Mouse (Mus musculus) MEL (cell line): Measurements from ENCODE around the gene Myrfl. TPM values are rescaled to one million over a fixed set of nuclear protein-coding genes. Genes with fewer than 3 reads are reported as not detected.

Source experiments
- DNase-seq: peaks from one replicate; pipeline ENCODE4 v3.0.0; 2011; ENCODE audit warnings: low read depth, low spot score
- H3K27ac ChIP-seq: 2 replicates; pipeline ENCODE4 v1.5.1; 2012; ENCODE audit warnings: low read depth, mild to moderate bottlenecking, control low read depth, low read length, moderate library complexity; ENCODE audit not compliant: control insufficient read depth
- H3K27me3 ChIP-seq, 2 experiments: fragments of 150-350 bp in 1 of 2; sonication (generic) in 1 of 2; 2 replicates each; pipeline ENCODE4 v1.6.1; 2012; ENCODE audit warnings: low read length in 2 of 2, mild to moderate bottlenecking in 2 of 2, improper control_type of control experiment in 1 of 2, moderate library complexity in 1 of 2; ENCODE audit not compliant: insufficient read depth in 2 of 2, control insufficient read depth in 1 of 2
- H3K36me3 ChIP-seq, 2 experiments: 2 replicates each; pipeline ENCODE4 v1.6.1; 2012 to 2014; ENCODE audit warnings: low read length in 2 of 2, improper control_type of control experiment in 1 of 2, inconsistent platforms in 1 of 2, mild to moderate bottlenecking in 1 of 2; ENCODE audit not compliant: insufficient read depth in 2 of 2, control insufficient read depth in 1 of 2
- H3K4me1 ChIP-seq, 2 experiments: fragments of 150-350 bp in 1 of 2; sonication (generic) in 1 of 2; 2 replicates each; pipeline ENCODE4 v1.6.1; 2012; ENCODE audit warnings: low read length in 2 of 2, improper control_type of control experiment in 1 of 2, mild to moderate bottlenecking in 1 of 2; ENCODE audit not compliant: insufficient read depth in 2 of 2, control insufficient read depth in 1 of 2
- H3K4me3 ChIP-seq, 2 experiments: fragments of 150-350 bp in 1 of 2; sonication (generic) in 1 of 2; 2 replicates each; pipeline ENCODE4 v1.5.1; 2012; ENCODE audit warnings: low read depth in 2 of 2, low read length in 2 of 2, mild to moderate bottlenecking in 2 of 2, moderate library complexity in 2 of 2, control low read depth in 1 of 2, improper control_type of control experiment in 1 of 2; ENCODE audit not compliant: control insufficient read depth in 1 of 2, insufficient read depth in 1 of 2
- H3K79me2 ChIP-seq: 2 replicates; pipeline ENCODE4 v1.6.1; 2012; ENCODE audit warnings: mild to moderate bottlenecking, low read length, moderate library complexity; ENCODE audit not compliant: control insufficient read depth, poor library complexity, insufficient read depth
- H3K9ac ChIP-seq: 2 replicates; pipeline ENCODE4 v1.6.1; 2012; ENCODE audit warnings: low read depth, mild to moderate bottlenecking, control low read depth, low read length, moderate library complexity; ENCODE audit not compliant: control insufficient read depth, poor library complexity, severe bottlenecking
- H3K9me3 ChIP-seq: fragments of 150-350 bp; sonication (generic); replicated peaks from 2 replicates; pipeline ENCODE4 v1.6.1; 2012; ENCODE audit warnings: mild to moderate bottlenecking, low read length, improper control_type of control experiment, moderate library complexity; ENCODE audit not compliant: insufficient read depth
- CHD1 ChIP-seq: IDR thresholded peaks from 2 replicates; pipeline ENCODE4 v1.6.1; 2012; ENCODE audit warnings: low read depth, mild to moderate bottlenecking, inconsistent platforms, low read length, improper control_type of control experiment
- CTCF ChIP-seq, 3 experiments: IDR thresholded peaks in 2 of 3; conservative IDR thresholded peaks in 1 of 3; 2 replicates each; pipeline ENCODE4 v1.5.1; 2011 to 2012; ENCODE audit warnings: low read length in 3 of 3, low read depth in 2 of 3, mild to moderate bottlenecking in 2 of 3, improper control_type of control experiment in 1 of 3, inconsistent platforms in 1 of 3, mixed read lengths in 1 of 3, moderate library complexity in 1 of 3; ENCODE audit not compliant: control insufficient read depth in 1 of 3, insufficient read depth in 1 of 3, poor library complexity in 1 of 3, severe bottlenecking in 1 of 3
- E2F4 ChIP-seq: IDR thresholded peaks from 2 replicates; pipeline ENCODE4 v1.6.1; 2011; ENCODE audit warnings: low read depth, low read length, improper control_type of control experiment, borderline replicate concordance
- ELF1 ChIP-seq: IDR thresholded peaks from 2 replicates; pipeline ENCODE4 v1.6.1; 2014; ENCODE audit warnings: low read depth, mild to moderate bottlenecking, inconsistent platforms, low read length, improper control_type of control experiment, moderate library complexity
- EP300 ChIP-seq, 2 experiments: IDR thresholded peaks; 2 replicates each; pipeline ENCODE4 v1.6.1; 2011; ENCODE audit warnings: improper control_type of control experiment in 2 of 2, low read length in 2 of 2, low read depth in 1 of 2, mild to moderate bottlenecking in 1 of 2
- ETS1 ChIP-seq: IDR thresholded peaks from 2 replicates; pipeline ENCODE4 v1.6.1; 2012; ENCODE audit warnings: low read depth, mild to moderate bottlenecking, inconsistent platforms, low read length, improper control_type of control experiment, moderate library complexity
- GATA1 ChIP-seq: IDR thresholded peaks from 2 replicates; pipeline ENCODE4 v1.6.1; 2011; ENCODE audit warnings: low read depth, low read length, improper control_type of control experiment
- HCFC1 ChIP-seq: IDR thresholded peaks from 2 replicates; pipeline ENCODE4 v1.6.1; 2012; ENCODE audit warnings: low read depth, mild to moderate bottlenecking, inconsistent platforms, low read length, improper control_type of control experiment, moderate library complexity
- KAT2A ChIP-seq: conservative IDR thresholded peaks from 2 replicates; pipeline ENCODE4 v1.6.1; 2012; ENCODE audit warnings: low read depth, low read length, improper control_type of control experiment, inconsistent platforms
- MAX ChIP-seq: IDR thresholded peaks from 2 replicates; pipeline ENCODE4 v1.6.1; 2011; ENCODE audit warnings: low read length, improper control_type of control experiment
- MAZ ChIP-seq: IDR thresholded peaks from 2 replicates; pipeline ENCODE4 v1.6.1; 2012; ENCODE audit warnings: low read depth, mild to moderate bottlenecking, inconsistent platforms, low read length, improper control_type of control experiment
- MEF2A ChIP-seq: IDR thresholded peaks from 2 replicates; pipeline ENCODE4 v1.6.1; 2014; ENCODE audit warnings: low read depth, mild to moderate bottlenecking, inconsistent platforms, low read length, improper control_type of control experiment; ENCODE audit not compliant: poor library complexity, insufficient replicate concordance, severe bottlenecking; ENCODE audit errors: extremely low read depth
- MXI1 ChIP-seq: IDR thresholded peaks from 2 replicates; pipeline ENCODE4 v1.6.1; 2011; ENCODE audit warnings: mild to moderate bottlenecking, low read depth, low read length, improper control_type of control experiment
- MYB ChIP-seq: IDR thresholded peaks from 2 replicates; pipeline ENCODE4 v1.6.1; 2011; ENCODE audit warnings: mild to moderate bottlenecking, low read depth, low read length, improper control_type of control experiment
- NELFE ChIP-seq: IDR thresholded peaks from 2 replicates; pipeline ENCODE4 v1.6.1; 2011; ENCODE audit warnings: low read depth, low read length, improper control_type of control experiment
- RAD21 ChIP-seq: IDR thresholded peaks from 2 replicates; pipeline ENCODE4 v1.6.1; 2011; ENCODE audit warnings: mild to moderate bottlenecking, low read depth, low read length, improper control_type of control experiment
- RCOR1 ChIP-seq: IDR thresholded peaks from 2 replicates; pipeline ENCODE4 v1.6.1; 2012; ENCODE audit warnings: low read depth, mild to moderate bottlenecking, inconsistent platforms, low read length, improper control_type of control experiment
- SIN3A ChIP-seq: IDR thresholded peaks from 2 replicates; pipeline ENCODE4 v1.6.1; 2012; ENCODE audit warnings: low read length, improper control_type of control experiment, inconsistent platforms
- TBP ChIP-seq: IDR thresholded peaks from 2 replicates; pipeline ENCODE4 v1.8.0; 2011; ENCODE audit warnings: low read depth, low read length, improper control_type of control experiment
- TCF12 ChIP-seq: IDR thresholded peaks from 2 replicates; pipeline ENCODE4 v1.6.1; 2014; ENCODE audit warnings: low read depth, mild to moderate bottlenecking, inconsistent platforms, low read length, improper control_type of control experiment, moderate library complexity
- UBTF ChIP-seq: IDR thresholded peaks from 2 replicates; pipeline ENCODE4 v1.6.1; 2012; ENCODE audit warnings: low read depth, mild to moderate bottlenecking, inconsistent platforms, low read length, improper control_type of control experiment, moderate library complexity, borderline replicate concordance; ENCODE audit not compliant: insufficient read depth
- ZC3H11A ChIP-seq: IDR thresholded peaks from 2 replicates; pipeline ENCODE4 v1.6.1; 2012; ENCODE audit warnings: low read depth, mild to moderate bottlenecking, inconsistent platforms, low read length, improper control_type of control experiment
- ZKSCAN1 ChIP-seq: IDR thresholded peaks from 2 replicates; pipeline ENCODE4 v1.6.1; 2012; ENCODE audit warnings: low read depth, mild to moderate bottlenecking, inconsistent platforms, low read length, improper control_type of control experiment, moderate library complexity
- ZNF384 ChIP-seq: IDR thresholded peaks from 2 replicates; pipeline ENCODE4 v1.6.1; 2012; ENCODE audit warnings: low read depth, mild to moderate bottlenecking, inconsistent platforms, low read length, improper control_type of control experiment
- polyA plus RNA-seq, 2 experiments: library from polyadenylated mRNA; stranded (reverse) in 1 of 2; unstranded in 1 of 2; fragments of >175 nt in 1 of 2; fragments of >200 nt in 1 of 2; gene quantifications; 2 replicates each; pipeline versions ENCODE4 v1.2.1 to v1.2.4; 2012; ENCODE audit warnings: low replicate concordance in 2 of 2, low read depth in 1 of 2; ENCODE audit not compliant: insufficient read length in 2 of 2, insufficient read depth in 1 of 2, missing spikeins in 1 of 2
- total RNA-seq: library from RNA; depleted of rRNA; stranded (reverse); fragments of 300-350 nt; gene quantifications from 2 replicates; pipeline ENCODE4 v1.2.3, GENCODE M21; 2012

The Myrfl gene
- total and polyA plus RNA-seq, 3 experiments: 0.03 TPM; not detected in 2

GRCm38 (mm10) chr10:116808556-116809353, 88.0 kb downstream of the Myrfl start:
- H3K27ac ChIP-seq: no peak overlapping the region
- no peak for DNase-seq
- no peaks in the 10 kb centered on the region for H3K27me3 ChIP-seq
- H3K36me3 ChIP-seq: no peaks in the 10 kb centered on the region
- no peak overlapping the region for H3K9ac ChIP-seq
- H3K4me3 ChIP-seq: no peak overlapping the region
- no peak for TF ChIP-seq MAX
- no peak for TF ChIP-seq NELFE
- TF ChIP-seq ETS1: no peak
- TF ChIP-seq TCF12: no peak
- no peak for TF ChIP-seq KAT2A
- no peak for TF ChIP-seq RCOR1
- TF ChIP-seq ELF1: no peak
- TF ChIP-seq CTCF (IDR thresholded peaks at IDR 0.05 in 2 of 3, conservative IDR thresholded peaks at IDR 0.05 in 1 of 3; ENCODE audit: control insufficient read depth in 1 of 3, insufficient read depth in 1 of 3, low read depth in 2 of 3, low read length in 3 of 3, poor library complexity in 1 of 3, severe bottlenecking in 1 of 3): no peak
- no peak for TF ChIP-seq TBP
- TF ChIP-seq ZNF384: no peak
- no peak for TF ChIP-seq CHD1
- no peak for TF ChIP-seq MAZ
- no peaks in the 10 kb centered on the region for H3K9me3 ChIP-seq
- H3K4me1 ChIP-seq: no peaks in the 10 kb centered on the region
- H3K79me2 ChIP-seq: no peaks in the 10 kb centered on the region

GRCm38 (mm10) chr10:116802178-116802794, 94.4 kb downstream of the Myrfl start:
- no peak for TF ChIP-seq MEF2A
- no peak for TF ChIP-seq ZKSCAN1
- TF ChIP-seq ZC3H11A: no peak
- no peak for TF ChIP-seq NELFE
- TF ChIP-seq SIN3A: no peak
- no peak for TF ChIP-seq HCFC1
- no peak for TF ChIP-seq RAD21
- TF ChIP-seq TCF12: no peak
- TF ChIP-seq CTCF (IDR thresholded peaks at IDR 0.05 in 2 of 3, conservative IDR thresholded peaks at IDR 0.05 in 1 of 3; ENCODE audit: control insufficient read depth in 1 of 3, insufficient read depth in 1 of 3, low read depth in 2 of 3, low read length in 3 of 3, poor library complexity in 1 of 3, severe bottlenecking in 1 of 3): no peak
- no peak for TF ChIP-seq GATA1
- TF ChIP-seq E2F4: no peak
- TF ChIP-seq MXI1: no peak
- no peak for TF ChIP-seq CHD1
- TF ChIP-seq UBTF: no peak
- no peak for TF ChIP-seq MYB
- no peak for TF ChIP-seq EP300 (IDR thresholded peaks at IDR 0.05; ENCODE audit: low read depth in 1 of 2, low read length in 2 of 2)
- Histone ChIP-seq H3K36me3 (no peaks in the 10 kb centered on the region), H3K4me1 (no peaks in the 10 kb centered on the region), H3K27me3 (no peaks in the 10 kb centered on the region), H3K9ac (no peak overlapping the region), H3K27ac (no peak overlapping the region), H3K4me3 (no peak overlapping the region), H3K79me2 (no peaks in the 10 kb centered on the region), H3K9me3 (no peaks in the 10 kb centered on the region)
- no peak for DNase-seq
